ENCODE assay signal across 9 mouse cellular contexts in the genomic region with DNA sequence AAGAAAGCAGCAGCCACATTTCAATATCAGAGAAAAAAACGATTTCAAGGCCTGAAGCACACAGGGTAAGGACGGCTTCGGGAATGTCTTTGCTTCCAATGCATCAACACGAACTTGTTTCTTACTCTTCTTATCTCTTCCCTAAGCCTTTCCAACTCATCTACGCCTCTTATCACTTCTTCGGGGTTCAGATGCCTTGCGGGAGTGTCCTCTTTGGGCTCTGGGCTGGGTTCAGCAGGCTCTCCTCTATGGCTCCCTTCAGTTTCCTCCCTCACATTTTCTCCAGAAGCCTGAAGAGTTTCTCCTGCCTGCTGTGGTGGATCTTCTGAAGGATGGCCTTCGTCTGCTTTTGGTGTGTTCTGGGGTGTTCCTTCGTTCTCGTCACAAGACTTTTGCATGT. TPM values are rescaled to one million over a fixed set of nuclear protein-coding genes. Genes with fewer than 3 reads are reported as not detected.
DNase-seq lines count a peak whose midpoint lies in the region; ATAC-seq and TF ChIP-seq lines count a peak whose summit lies in the region.
"Had no signal": no experiment of that assay in that cellular context is flagged by ENCODE, and none has a peak within 500 bp of the region (broad histone marks: within the 10 kb centered on the region; RNA-seq: fewer than 3 reads in every experiment).

No protein-coding gene starts in this region.

- no peak overlapping the region for H3K27ac ChIP-seq in forebrain, postnatal 0 days (ENCODE audit: low read depth, low read length)
- peak overlapping the region; percentile 85 for H3K27ac ChIP-seq in liver, embryonic 12.5 days

- H3K4me1 ChIP-seq in forebrain, postnatal 0 days (ENCODE audit: insufficient read depth) = no peaks in the 10 kb centered on the region
- H3K4me1 ChIP-seq in liver, embryonic 12.5 days = 0 out of 2 replicates have a peak, but pooled peaks cover 3% of the 10 kb centered on the region

- no peaks in the 10 kb centered on the region for H3K27me3 ChIP-seq in forebrain, postnatal 0 days (ENCODE audit: insufficient read depth, low read length)
- H3K27me3 ChIP-seq in liver, embryonic 12.5 days (replicated peaks) = no peaks in the 10 kb centered on the region

- H3K4me3 ChIP-seq in forebrain, postnatal 0 days (ENCODE audit: low read depth, low read length) = peak overlapping the region; percentile 52
- H3K4me3 ChIP-seq in liver, embryonic 12.5 days = peak overlapping the region; percentile 69

- H3K9ac ChIP-seq in forebrain, postnatal 0 days = no peak overlapping the region
- H3K9ac ChIP-seq in liver, embryonic 12.5 days = peak overlapping the region; percentile 77

- DNase-seq in spleen, adult 12 weeks (ENCODE audit: low spot score) = peak; percentile 1
- DNase-seq in spleen, postnatal 4 days (ENCODE audit: low spot score in 2 of 2) = no peak
- no peak for DNase-seq in forebrain, postnatal 0 days
- DNase-seq in MN1 (ENCODE audit: low spot score) = no peak
- DNase-seq in thymus, postnatal 10 days (ENCODE audit: low spot score in 2 of 2) = no peak
- no peak for DNase-seq in kidney, adult 18-20 months
- DNase-seq in layer of hippocampus, adult 11-12 months (ENCODE audit: low spot score) = no peak

- H3K9me3 ChIP-seq in forebrain, postnatal 0 days (ENCODE audit: low read length) = no peaks in the 10 kb centered on the region
- no peaks in the 10 kb centered on the region for H3K9me3 ChIP-seq in liver, embryonic 12.5 days (replicated peaks)

- ATAC-seq in forebrain, postnatal 0 days = no peak
- ATAC-seq in liver, embryonic 12.5 days = peak; percentile 83

- 65% methylated on average over 10 of the region's 10 CpGs for WGBS in forebrain, postnatal 0 days
- 32% methylated on average over 10 of the region's 10 CpGs for WGBS in liver, embryonic 12.5 days (ENCODE audit: insufficient replicate concordance)

- peak overlapping the region; percentile 49 for H3K4me2 ChIP-seq in forebrain, postnatal 0 days (ENCODE audit: low read depth)
- peak overlapping the region; percentile 71 for H3K4me2 ChIP-seq in liver, embryonic 12.5 days

- H3K36me3 ChIP-seq in forebrain, postnatal 0 days (ENCODE audit: insufficient read depth) = no peaks in the 10 kb centered on the region
- H3K36me3 ChIP-seq in liver, embryonic 12.5 days = peaks cover 7% of the 10 kb centered on the region

- no peak for TF ChIP-seq CTCF in forebrain, postnatal 0 days (IDR thresholded peaks at IDR 0.05; ENCODE audit: low read depth)

RNA-seq across cellular contexts. Expression of gene Tceal8, which starts 1.5 kb away (rescaled TPM):
- 112 and 117 TPM in 2 replicates for total RNA-seq in forebrain, postnatal 0 days (2014; rRNA removed)
- 134 and 141 TPM in 2 replicates for polyA plus RNA-seq in forebrain, postnatal 0 days (2015; fragmentation: Nextera tagmentation; extraction: Ambion mirVana)
- polyA plus RNA-seq in liver, embryonic 12.5 days (2016; fragmentation: Nextera tagmentation; extraction: Ambion mirVana) = 182 and 192 TPM in 2 replicates

RNA-seq across cellular contexts. Expression of gene Bex4, which starts 31.8 kb away (rescaled TPM):
- total RNA-seq in forebrain, postnatal 0 days (2014; rRNA removed) = 92.9 and 120 TPM in 2 replicates
- polyA plus RNA-seq in forebrain, postnatal 0 days (2015; fragmentation: Nextera tagmentation; extraction: Ambion mirVana) = 204 and 211 TPM in 2 replicates
- polyA plus RNA-seq in liver, embryonic 12.5 days (2016; fragmentation: Nextera tagmentation; extraction: Ambion mirVana) = 201 and 211 TPM in 2 replicates

RNA-seq across cellular contexts. Expression of gene Tceal5, which starts 33.1 kb away (rescaled TPM):
- total RNA-seq in forebrain, postnatal 0 days (2014; rRNA removed) = 14.2 and 14.9 TPM in 2 replicates
- polyA plus RNA-seq in forebrain, postnatal 0 days (2015; fragmentation: Nextera tagmentation; extraction: Ambion mirVana) = 34.6 and 41.5 TPM in 2 replicates
- 5.2 and 5.8 TPM in 2 replicates for polyA plus RNA-seq in liver, embryonic 12.5 days (2016; fragmentation: Nextera tagmentation; extraction: Ambion mirVana)

RNA-seq across cellular contexts. Expression of gene Tceal7, which starts 44.0 kb away (rescaled TPM):
- 3.0 and 4.4 TPM in 2 replicates for total RNA-seq in forebrain, postnatal 0 days (2014; rRNA removed)
- 4.6 and 4.9 TPM in 2 replicates for polyA plus RNA-seq in forebrain, postnatal 0 days (2015; fragmentation: Nextera tagmentation; extraction: Ambion mirVana)
- 0.98 and 1.4 TPM in 2 replicates for polyA plus RNA-seq in liver, embryonic 12.5 days (2016; fragmentation: Nextera tagmentation; extraction: Ambion mirVana)
- polyA plus RNA-seq: gonadal fat pad, adult 2 months had no signal

RNA-seq across cellular contexts. Expression of gene Bex1, which starts 44.7 kb away (rescaled TPM):
- total RNA-seq in forebrain, postnatal 0 days (2014; rRNA removed) = 105 and 106 TPM in 2 replicates
- polyA plus RNA-seq in forebrain, postnatal 0 days (2015; fragmentation: Nextera tagmentation; extraction: Ambion mirVana) = 288 and 297 TPM in 2 replicates
- polyA plus RNA-seq in liver, embryonic 12.5 days (2016; fragmentation: Nextera tagmentation; extraction: Ambion mirVana) = 147 and 153 TPM in 2 replicates
